Mouse (Mus musculus) embryonic facial prominence, embryonic 11.5 days (tissue): Measurements from ENCODE around the gene Pak4. TPM values are rescaled to one million over a fixed set of nuclear protein-coding genes. Genes with fewer than 3 reads are reported as not detected.

Experiments
- ATAC-seq: fragments of 200-750 bp; cut with Nextera tagmentation; replicated peaks from 2 replicates; pipeline ENCODE4 v1.8.0; 2017; ENCODE audit warnings: low read depth; ENCODE audit not compliant: insufficient number of reproducible peaks, low FRiP score, low TSS enrichment
- DNase-seq: peaks from one replicate; pipeline ENCODE4 v3.0.0-alpha.2; 2015; ENCODE audit warnings: low spot score
- H3K27ac ChIP-seq: fragments of 300-500 bp; sonication (generic); replicated peaks from 2 replicates; pipeline ENCODE4 v1.5.1; 2014; ENCODE audit warnings: mild to moderate bottlenecking, low read depth, low read length, control low read depth
- H3K27me3 ChIP-seq: fragments of 300-500 bp; sonication (generic); 2 replicates; pipeline ENCODE4 v1.6.1; 2014; ENCODE audit warnings: mild to moderate bottlenecking, low read length, moderate library complexity, mixed read lengths; ENCODE audit not compliant: control insufficient read depth, insufficient read depth
- H3K36me3 ChIP-seq: fragments of 300-500 bp; sonication (generic); replicated peaks from 2 replicates; pipeline ENCODE4 v1.6.1; 2014; ENCODE audit warnings: low read depth, mild to moderate bottlenecking, low read length, moderate library complexity, mixed read lengths; ENCODE audit not compliant: control insufficient read depth, insufficient read depth
- H3K4me1 ChIP-seq: fragments of 300-500 bp; sonication (generic); 2 replicates; pipeline ENCODE4 v1.6.1; 2014; ENCODE audit warnings: low read length, mixed read lengths; ENCODE audit not compliant: control insufficient read depth, insufficient read depth
- H3K4me2 ChIP-seq: fragments of 300-500 bp; sonication (generic); 2 replicates; pipeline ENCODE4 v1.6.1; 2014; ENCODE audit warnings: low read depth, mild to moderate bottlenecking, control low read depth, low read length, moderate library complexity
- H3K4me3 ChIP-seq: fragments of 300-500 bp; sonication (generic); 2 replicates; pipeline ENCODE4 v1.5.1; 2014; ENCODE audit warnings: low read depth, low read length, control low read depth
- H3K9ac ChIP-seq: fragments of 300-500 bp; sonication (generic); replicated peaks from 2 replicates; pipeline ENCODE4 v1.6.1; 2014; ENCODE audit warnings: mild to moderate bottlenecking, control low read depth, low read length
- H3K9me3 ChIP-seq: fragments of 300-500 bp; sonication (generic); replicated peaks from 2 replicates; pipeline ENCODE4 v1.6.1; 2016; ENCODE audit warnings: mild to moderate bottlenecking, low read length, inconsistent platforms, mixed read lengths; ENCODE audit not compliant: control insufficient read depth
- WGBS: fragments of 180-500 bp; shearing (Covaris S2); extraction: QIAGEN DNeasy Blood & Tissue Kit; methylation state at CpG from one replicate; pipeline ENCODE4 v1.1.7; 2014; 5-methylcytosine and 5-hydroxymethylcytosine counted together
- polyA plus RNA-seq: library from polyadenylated mRNA; unstranded; fragments of >200 nt; fragmentation: Nextera tagmentation; extraction: Ambion mirVana; gene quantifications from 2 replicates; pipeline ENCODE4 v1.2.1, GENCODE M21; 2014

Pak4 gene
- polyA plus RNA-seq, 1 experiment from 2014 or later, result 25.6 TPM

GRCm38 (mm10) chr7:28585001-28585400 is 13.0 kb downstream of the Pak4 start:
- Histone ChIP-seq H3K4me3 (no peak overlapping the region), H3K4me1 (no peaks in the 10 kb centered on the region; the same call in none of the 2 replicates), H3K27me3 (no peaks in the 10 kb centered on the region), H3K9ac (no peak overlapping the region), H3K9me3 (no peaks in the 10 kb centered on the region), H3K27ac (no peak overlapping the region), H3K4me2 (no peak overlapping the region), H3K36me3 (no peaks in the 10 kb centered on the region)
- DNase-seq (no peak), ATAC-seq (no peak)
- 77% methylated on average over 6 of the region's 6 CpGs for WGBS

GRCm38 (mm10) chr7:28584468-28584867 is 13.5 kb downstream of the Pak4 start:
- no peaks in the 10 kb centered on the region; the same call in none of the 2 replicates for H3K4me1 ChIP-seq
- no peak overlapping the region for H3K9ac ChIP-seq
- no peak for DNase-seq
- no peak overlapping the region for H3K4me3 ChIP-seq
- no peaks in the 10 kb centered on the region for H3K36me3 ChIP-seq
- H3K9me3 ChIP-seq, result no peaks in the 10 kb centered on the region
- no peak overlapping the region for H3K4me2 ChIP-seq
- no peak for ATAC-seq
- H3K27ac ChIP-seq, result no peak overlapping the region
- 80% methylated on average over 4 of the region's 4 CpGs for WGBS
- no peaks in the 10 kb centered on the region for H3K27me3 ChIP-seq

- 77% methylated on average over 8 of the region's 8 CpGs for WGBS
- Histone ChIP-seq H3K36me3 (no peaks in the 10 kb centered on the region), H3K27ac (no peak overlapping the region), H3K4me1 (no peaks in the 10 kb centered on the region; the same call in none of the 2 replicates), H3K27me3 (no peaks in the 10 kb centered on the region), H3K4me2 (no peak overlapping the region), H3K9me3 (no peaks in the 10 kb centered on the region), H3K9ac (no peak overlapping the region), H3K4me3 (no peak overlapping the region)
- no peak for ATAC-seq
- DNase-seq, result no peak
These were observed 14.2 kb downstream of the Pak4 start for GRCm38 (mm10) chr7:28583570-28584344.

GRCm38 (mm10) chr7:28582841-28583240 is 15.1 kb downstream of the Pak4 start:
- no peak overlapping the region for H3K4me2 ChIP-seq
- H3K4me3 ChIP-seq, result no peak overlapping the region
- H3K27me3 ChIP-seq, result no peaks in the 10 kb centered on the region
- no peaks in the 10 kb centered on the region; the same call in none of the 2 replicates for H3K4me1 ChIP-seq
- no peaks in the 10 kb centered on the region for H3K9me3 ChIP-seq
- ATAC-seq, result no peak
- WGBS, result 89% methylated on average over 11 of the region's 11 CpGs
- no peaks in the 10 kb centered on the region for H3K36me3 ChIP-seq
- no peak overlapping the region for H3K27ac ChIP-seq
- no peak overlapping the region for H3K9ac ChIP-seq
- DNase-seq, result no peak

- 83% methylated on average over 4 of the region's 4 CpGs for WGBS
- no peaks in the 10 kb centered on the region; the same call in 1 of the 2 replicates for H3K4me1 ChIP-seq
These were observed 16.3 kb downstream of the Pak4 start for GRCm38 (mm10) chr7:28581721-28582120.

GRCm38 (mm10) chr7:28579826-28580225 is 18.2 kb downstream of the Pak4 start:
- H3K9me3 ChIP-seq, result no peaks in the 10 kb centered on the region
- H3K9ac ChIP-seq, result no peak overlapping the region
- H3K4me3 ChIP-seq, result no peak overlapping the region
- 76% methylated on average over 5 of the region's 5 CpGs for WGBS
- H3K27me3 ChIP-seq, result no peaks in the 10 kb centered on the region
- DNase-seq (no peak), ATAC-seq (no peak)
- no peaks in the 10 kb centered on the region for H3K36me3 ChIP-seq
- no peak overlapping the region for H3K4me2 ChIP-seq
- no peaks in the 10 kb centered on the region for H3K4me1 ChIP-seq
- H3K27ac ChIP-seq, result no peak overlapping the region

More at GRCm38 (mm10) chr7:28581721-28582120, 16.3 kb downstream of the Pak4 start:
- no peaks in the 10 kb centered on the region for H3K9me3 ChIP-seq
- H3K4me2 ChIP-seq, result no peak overlapping the region
- H3K27ac ChIP-seq, result no peak overlapping the region
- H3K27me3 ChIP-seq, result no peaks in the 10 kb centered on the region
- H3K36me3 ChIP-seq, result no peaks in the 10 kb centered on the region
- no peak for DNase-seq
- no peak overlapping the region for H3K4me3 ChIP-seq
- no peak overlapping the region for H3K9ac ChIP-seq
- ATAC-seq, result no peak

- DNase-seq (no peak), ATAC-seq (no peak)
- Histone ChIP-seq H3K4me2 (no peak overlapping the region), H3K9ac (no peak overlapping the region), H3K9me3 (no peaks in the 10 kb centered on the region), H3K4me3 (no peak overlapping the region), H3K27ac (no peak overlapping the region), H3K4me1 (no peaks in the 10 kb centered on the region), H3K36me3 (no peaks in the 10 kb centered on the region), H3K27me3 (no peaks in the 10 kb centered on the region)
- 75% methylated on average over 5 of the region's 5 CpGs for WGBS
These were observed 19.4 kb downstream of the Pak4 start for GRCm38 (mm10) chr7:28578543-28579053.

GRCm38 (mm10) chr7:28577826-28578542 is 20.0 kb downstream of the Pak4 start:
- H3K27me3 ChIP-seq, result no peaks in the 10 kb centered on the region
- H3K9me3 ChIP-seq, result no peaks in the 10 kb centered on the region
- H3K27ac ChIP-seq, result 0 out of 2 replicates have a peak overlapping the region, but pooled peaks have one; percentile 16
- no peaks in the 10 kb centered on the region for H3K36me3 ChIP-seq
- ATAC-seq (peak; percentile 41; the same call in 1 of the 2 replicates), DNase-seq (peak; percentile 43)
- no peak overlapping the region for H3K4me2 ChIP-seq
- no peaks in the 10 kb centered on the region for H3K4me1 ChIP-seq
- 74% methylated on average over 9 of the region's 9 CpGs for WGBS
- no peak overlapping the region for H3K4me3 ChIP-seq
- no peak overlapping the region for H3K9ac ChIP-seq
